Mouse (Mus musculus) kidney, postnatal 36 days (tissue): ENCODE data around the gene Gm17093.
"Not testable (repeated sequence)": the region's sequence is repeated elsewhere in the genome, so short reads cannot be mapped to it uniquely, and the experiment has no call there.

Experiments used
- DNase-seq, 2 experiments: peaks; one replicate each; pipeline ENCODE4 v3.0.0; 2021 to 2022; ENCODE audit warnings: mixed read lengths in 2 of 2

The Gm17093 gene

GRCm38 (mm10) chr14:44517976-44518375 lies at the start of gene Gm17093:
TSS of gene Gm17093 (plus strand) at chr14:44518276.
- not testable (repeated sequence) for DNase-seq

GRCm38 (mm10) chr14:44492163-44492562 lies 25.9 kb upstream of the Gm17093 start, which contains the start of gene BC061237:
TSS of gene BC061237 (plus strand) at chr14:44492463.
- not testable (repeated sequence) for DNase-seq

DNA sequence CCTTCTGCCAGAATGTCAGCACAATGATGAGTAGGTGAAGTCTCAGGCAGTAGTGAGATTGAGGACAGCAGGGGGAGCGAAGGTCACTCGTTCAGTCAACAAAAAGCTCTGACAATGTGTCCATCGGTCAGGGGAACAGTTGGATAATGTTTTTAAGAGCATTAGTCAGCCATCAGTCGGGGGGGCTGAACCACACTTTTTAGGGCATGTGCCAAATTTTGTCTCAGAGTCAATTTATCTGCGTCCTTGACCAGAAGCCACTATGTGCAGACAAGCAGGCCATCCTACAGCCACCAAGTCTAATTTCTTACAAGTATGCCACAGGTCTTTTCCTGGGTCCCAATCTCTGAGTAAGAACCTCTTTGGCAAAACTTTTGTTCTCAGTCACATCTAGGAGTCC lies 29.9 kb downstream of the Gm17093 start:
- not testable (repeated sequence) for DNase-seq
